Mouse (Mus musculus) liver, embryonic 14.5 days (tissue): ENCODE results near the gene Hsf2. TPM values are rescaled to one million over a fixed set of nuclear protein-coding genes. Genes with fewer than 3 reads are reported as not detected.
"Not testable (repeated sequence)": the region's sequence is repeated elsewhere in the genome, so short reads cannot be mapped to it uniquely, and the experiment has no call there.

Source experiments
- ATAC-seq: fragments of 200-750 bp; cut with Nextera tagmentation; 2 replicates; pipeline ENCODE4 v1.8.0; 2017; ENCODE audit warnings: moderate number of reproducible peaks, mild to moderate bottlenecking, moderate library complexity; ENCODE audit not compliant: insufficient read depth
- DNase-seq, 3 experiments: peaks; one replicate each; pipeline ENCODE4 v3.0.0-alpha.2; 2012 to 2013; ENCODE audit warnings: low read depth in 3 of 3, low spot score in 3 of 3
- H3K27ac ChIP-seq: fragments of 300-500 bp; sonication (generic); 2 replicates; pipeline ENCODE4 v1.5.1; 2014; ENCODE audit warnings: moderate library complexity, mild to moderate bottlenecking, control low read depth, inconsistent platforms
- H3K27me3 ChIP-seq: fragments of 300-500 bp; sonication (generic); 2 replicates; pipeline ENCODE4 v1.6.1; 2014; ENCODE audit warnings: mild to moderate bottlenecking, low read length, moderate library complexity; ENCODE audit not compliant: control insufficient read depth, insufficient read depth
- H3K36me3 ChIP-seq: fragments of 300-500 bp; sonication (generic); replicated peaks from 2 replicates; pipeline ENCODE4 v1.6.1; 2014; ENCODE audit warnings: low read depth; ENCODE audit not compliant: control insufficient read depth, insufficient read depth
- H3K4me1 ChIP-seq, 2 experiments: fragments of 200-500 bp in 1 of 2; fragments of 300-500 bp in 1 of 2; sonication (generic) in 1 of 2; replicated peaks; 2 replicates each; pipeline ENCODE4 v1.6.1; 2012 to 2014; ENCODE audit warnings: antibody characterized with exemption in 1 of 2, inconsistent platforms in 1 of 2, low read length in 1 of 2; ENCODE audit not compliant: control insufficient read depth in 2 of 2, insufficient read depth in 2 of 2
- H3K4me2 ChIP-seq: fragments of 300-500 bp; sonication (generic); 2 replicates; pipeline ENCODE4 v1.6.1; 2014; ENCODE audit warnings: low read depth, mild to moderate bottlenecking, control low read depth, moderate library complexity
- H3K4me3 ChIP-seq, 2 experiments: fragments of 200-500 bp in 1 of 2; fragments of 300-500 bp in 1 of 2; sonication (generic) in 1 of 2; 2 replicates each; pipeline ENCODE4 v1.5.1; 2012 to 2014; ENCODE audit warnings: low read depth in 2 of 2, low read length in 2 of 2, mild to moderate bottlenecking in 2 of 2, control low read depth in 1 of 2, inconsistent platforms in 1 of 2, moderate library complexity in 1 of 2; ENCODE audit not compliant: insufficient read depth in 1 of 2
- H3K9ac ChIP-seq: fragments of 300-500 bp; sonication (generic); replicated peaks from 2 replicates; pipeline ENCODE4 v1.6.1; 2014; ENCODE audit warnings: mild to moderate bottlenecking, control low read depth, moderate library complexity
- H3K9me3 ChIP-seq: fragments of 300-500 bp; sonication (generic); 2 replicates; pipeline ENCODE4 v1.6.1; 2016; ENCODE audit warnings: low read length, mixed read lengths; ENCODE audit not compliant: control insufficient read depth
- CTCF ChIP-seq: IDR thresholded peaks from 2 replicates; pipeline ENCODE4 v1.5.1; 2016; ENCODE audit warnings: antibody characterized with exemption, low read depth, control low read depth
- EP300 ChIP-seq: IDR thresholded peaks from 2 replicates; pipeline ENCODE4 v1.6.1; 2016; ENCODE audit warnings: antibody characterized with exemption, low read depth
- WGBS: fragments of 180-500 bp; shearing (Covaris S2); extraction: QIAGEN DNeasy Blood & Tissue Kit; methylation state at CpG from one replicate; pipeline ENCODE4 v1.1.7; 2014; ENCODE audit not compliant: insufficient replicate concordance; 5-methylcytosine and 5-hydroxymethylcytosine counted together
- polyA plus RNA-seq, 2 experiments: library from polyadenylated mRNA; depleted of rRNA in 1 of 2; stranded (reverse) in 1 of 2; unstranded in 1 of 2; fragments of >200 nt; fragmentation: Nextera tagmentation in 1 of 2; extraction: Ambion mirVana in 1 of 2; gene quantifications; 2 replicates each; pipeline versions ENCODE4 v1.2.1 to v1.2.3; 2012 to 2014

Gene Hsf2
- polyA plus RNA-seq, 2 experiments, result 4.8 to 7.5 TPM

DNA sequence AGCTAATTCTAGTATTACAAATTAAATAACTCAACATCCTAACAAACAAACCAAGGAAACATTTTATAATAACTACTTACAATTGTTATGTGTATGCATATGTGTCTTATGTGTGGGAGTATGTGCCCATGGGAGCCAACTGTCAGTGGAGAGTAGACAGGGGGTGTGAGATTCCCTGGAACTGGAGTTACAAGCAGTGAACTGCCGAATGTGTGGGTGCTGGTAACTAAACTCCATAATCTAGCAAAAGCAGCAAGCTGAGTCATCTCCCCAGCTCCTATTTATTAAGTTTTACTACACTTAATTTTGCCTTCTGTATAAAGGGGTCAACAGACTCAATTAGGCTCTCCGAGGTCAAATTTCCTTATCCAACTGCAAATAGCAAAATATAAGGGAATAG lies 44.9 kb downstream of the Hsf2 start:
- 37% methylated on average over 2 of the region's 2 CpGs for WGBS
- Histone ChIP-seq H3K9ac (peak overlapping the region; percentile 94), H3K4me1 (peaks cover 5 to 12% of the 10 kb centered on the region in 2 experiments), H3K4me2 (peak overlapping the region; percentile 84), H3K4me3 (peak overlapping the region; percentile 77 to 94), H3K27ac (peak overlapping the region; percentile 95; the same call in 1 of the 2 replicates), H3K36me3 (peaks cover 2% of the 10 kb centered on the region; the same call in 1 of the 2 replicates), H3K9me3 (no peaks in the 10 kb centered on the region), H3K27me3 (no peaks in the 10 kb centered on the region)
- DNase-seq, result peak; percentile 11 to 48 (median 32)
- TF ChIP-seq CTCF (no peak), EP300 (no peak)
- ATAC-seq, result no peak

- ATAC-seq, result no peak
- Histone ChIP-seq H3K4me2 (peak overlapping the region; percentile 84), H3K4me3 (peak overlapping the region; percentile 77 to 94), H3K9ac (peak overlapping the region; percentile 94), H3K4me1 (peaks cover 5 to 12% of the 10 kb centered on the region in 2 experiments), H3K9me3 (no peaks in the 10 kb centered on the region), H3K36me3 (no peaks in the 10 kb centered on the region; the same call in 1 of the 2 replicates), H3K27ac (peak overlapping the region; percentile 95), H3K27me3 (no peaks in the 10 kb centered on the region)
- no peak for TF ChIP-seq CTCF
- no peak for TF ChIP-seq EP300
- peak in 1 of 3 experiments; percentile 2 for DNase-seq
- 3% methylated on average over 28 of the region's 28 CpGs for WGBS
Observed at GRCm38 (mm10) chr10:57531616-57532217, 45.5 kb downstream of the Hsf2 start.

DNA sequence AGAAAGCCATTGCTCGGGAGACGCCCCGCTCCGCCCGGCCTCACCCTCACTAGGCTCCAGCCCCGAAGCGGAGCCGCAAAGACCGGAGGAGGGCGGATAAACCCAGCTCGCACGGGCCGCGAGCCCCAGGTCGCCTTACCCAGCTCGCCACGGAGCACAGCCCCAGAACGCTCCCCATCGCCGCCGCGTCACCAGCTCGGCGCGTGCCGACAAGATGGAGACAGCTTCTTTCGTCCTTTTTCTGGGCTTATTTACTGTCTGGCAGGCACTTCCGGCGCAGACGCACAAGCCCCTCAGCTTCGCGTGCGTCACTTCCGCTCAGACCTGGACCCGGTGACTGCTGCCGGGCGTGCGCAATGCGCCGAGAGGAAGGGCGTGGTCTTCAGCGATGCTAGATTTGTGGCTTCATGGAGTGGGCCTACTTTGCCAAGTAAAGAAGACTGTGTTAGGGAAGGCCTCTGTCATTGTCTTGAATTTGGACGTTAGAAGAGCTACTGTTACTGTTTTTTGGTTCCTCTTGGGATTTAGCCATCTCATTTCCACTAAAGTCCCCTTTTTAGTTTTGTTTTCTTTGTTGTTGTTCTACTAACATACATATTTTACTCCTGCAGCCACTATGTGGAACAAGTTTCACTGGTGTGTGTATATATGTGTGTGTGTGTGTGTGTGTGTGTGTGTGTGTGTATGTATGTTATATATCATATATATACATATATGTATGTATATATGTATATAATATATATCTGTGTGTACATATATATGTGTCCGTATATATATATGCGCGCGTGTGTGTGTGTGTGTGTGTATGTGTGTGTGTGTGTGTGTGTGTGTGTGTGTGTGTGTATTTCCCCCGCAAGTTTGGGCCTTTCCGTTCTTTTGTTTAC lies 46.3 kb downstream of the Hsf2 start, which contains the start of gene Serinc1:
Gene Serinc1, minus strand, starts transcription at position 313 of the 884 bp plus-strand sequence.
- Histone ChIP-seq H3K4me3 (peak within 1 kb of the TSS; percentile 77 to 94), H3K4me1 (peaks cover 5 to 12% of the 10 kb centered on the region in 2 experiments), H3K36me3 (no peaks in the 10 kb centered on the region; the same call in 1 of the 2 replicates), H3K9me3 (no peaks in the 10 kb centered on the region), H3K4me2 (peak within 1 kb of the TSS; percentile 84), H3K27ac (peak within 1 kb of the TSS; percentile 95), H3K27me3 (no peaks in the 10 kb centered on the region), H3K9ac (peak within 1 kb of the TSS; percentile 94)
- peak; percentile 88 to 92 (median 89) for DNase-seq
- ATAC-seq, result peak; percentile 100
- WGBS, result 12% methylated on average over 49 of the region's 49 CpGs
- TF ChIP-seq EP300 (no peak; the same call in 1 of the 2 replicates), CTCF (no peak)

- H3K27me3 ChIP-seq, H3K4me2 ChIP-seq, H3K9me3 ChIP-seq, H3K36me3 ChIP-seq, H3K4me1 ChIP-seq, DNase-seq, H3K9ac ChIP-seq, ATAC-seq, H3K4me3 ChIP-seq, H3K27ac ChIP-seq: not testable (repeated sequence)
- 77% methylated on average over 9 of the region's 9 CpGs for WGBS
Observed at GRCm38 (mm10) chr10:57543890-57544289, 57.7 kb downstream of the Hsf2 start.

GRCm38 (mm10) chr10:57549631-57550030 lies 63.4 kb downstream of the Hsf2 start:
- Histone ChIP-seq H3K4me2 (no peak overlapping the region), H3K27me3 (no peaks in the 10 kb centered on the region), H3K4me1 (no peaks in the 10 kb centered on the region), H3K4me3 (no peak overlapping the region), H3K9ac (no peak overlapping the region), H3K27ac (no peak overlapping the region), H3K9me3 (no peaks in the 10 kb centered on the region), H3K36me3 (no peaks in the 10 kb centered on the region)
- ATAC-seq (no peak), DNase-seq (no peak)
- WGBS, result 54% methylated on average over 4 of the region's 4 CpGs
- TF ChIP-seq CTCF (no peak), EP300 (no peak)
